Mouse (Mus musculus) forebrain, postnatal 0 days (tissue): Measurements from ENCODE around the gene Apol7a. TPM values are rescaled to one million over a fixed set of nuclear protein-coding genes. Genes with fewer than 3 reads are reported as not detected.
A peak's percentile ranks its signal among the peaks of the same experiment; 100 is the strongest.

Experiments used
- ATAC-seq: fragments of 200-750 bp; cut with Nextera tagmentation; 2 replicates; pipeline ENCODE4 v1.8.0; 2017; ENCODE audit warnings: mild to moderate bottlenecking, moderate library complexity
- DNase-seq: peaks from one replicate; pipeline ENCODE4 v3.0.0-alpha.2; 2015
- H3K27ac ChIP-seq: fragments of 300-500 bp; sonication (generic); 2 replicates; pipeline ENCODE4 v1.5.1; 2014; ENCODE audit warnings: low read depth, mild to moderate bottlenecking, antibody characterized with exemption, low read length, moderate library complexity, mixed read lengths
- H3K27me3 ChIP-seq: fragments of 300-500 bp; sonication (generic); 2 replicates; pipeline ENCODE4 v1.6.1; 2014; ENCODE audit warnings: mild to moderate bottlenecking, low read length, mixed read lengths; ENCODE audit not compliant: insufficient read depth
- H3K36me3 ChIP-seq: fragments of 300-500 bp; sonication (generic); 2 replicates; pipeline ENCODE4 v1.6.1; 2014; ENCODE audit warnings: mild to moderate bottlenecking, moderate library complexity; ENCODE audit not compliant: insufficient read depth
- H3K4me1 ChIP-seq: fragments of 300-500 bp; sonication (generic); 2 replicates; pipeline ENCODE4 v1.6.1; 2014; ENCODE audit warnings: antibody characterized with exemption; ENCODE audit not compliant: insufficient read depth
- H3K4me2 ChIP-seq: fragments of 300-500 bp; sonication (generic); 2 replicates; pipeline ENCODE4 v1.6.1; 2014; ENCODE audit warnings: low read depth, mild to moderate bottlenecking, moderate library complexity
- H3K4me3 ChIP-seq: fragments of 300-500 bp; sonication (generic); 2 replicates; pipeline ENCODE4 v1.5.1; 2014; ENCODE audit warnings: low read depth, low read length, mixed read lengths
- H3K9ac ChIP-seq: fragments of 300-500 bp; sonication (generic); 2 replicates; pipeline ENCODE4 v1.6.1; 2014; ENCODE audit warnings: mild to moderate bottlenecking
- H3K9me3 ChIP-seq: fragments of 300-500 bp; sonication (generic); 2 replicates; pipeline ENCODE4 v1.6.1; 2016; ENCODE audit warnings: low read length
- CTCF ChIP-seq: sonication (generic); IDR thresholded peaks from 2 replicates; pipeline ENCODE4 v1.5.1; 2016; ENCODE audit warnings: antibody characterized with exemption, control low read depth, low read depth
- WGBS: fragments of 180-500 bp; shearing (Covaris S2); extraction: QIAGEN DNeasy Blood & Tissue Kit; methylation state at CpG from one replicate; pipeline ENCODE4 v1.1.7; 2014; 5-methylcytosine and 5-hydroxymethylcytosine counted together
- polyA plus RNA-seq: library from polyadenylated mRNA; unstranded; fragments of >200 nt; fragmentation: Nextera tagmentation; extraction: Ambion mirVana; gene quantifications from 2 replicates; pipeline ENCODE4 v1.2.1, GENCODE M21; 2015
- total RNA-seq: library from RNA; depleted of rRNA; stranded (reverse); fragments of >200 nt; gene quantifications from 2 replicates; pipeline ENCODE4 v1.2.3, GENCODE M21; 2014

Gene Apol7a
- total and polyA plus RNA-seq, 2 experiments from 2014 or later: not detected

GRCm38 (mm10) chr15:77364026-77364425, 34.9 kb downstream of the Apol7a start:
- ATAC-seq (no peak), DNase-seq (no peak)
- Histone ChIP-seq H3K36me3 (no peaks in the 10 kb centered on the region), H3K9me3 (no peaks in the 10 kb centered on the region), H3K9ac (no peak overlapping the region), H3K27me3 (no peaks in the 10 kb centered on the region), H3K4me2 (no peak overlapping the region), H3K4me1 (peaks cover 5% of the 10 kb centered on the region; the same call in 1 of the 2 replicates), H3K4me3 (no peak overlapping the region), H3K27ac (peak overlapping the region; percentile 35; the same call in 1 of the 2 replicates)
- no peak for TF ChIP-seq CTCF
- 62% methylated on average over 3 of the region's 3 CpGs for WGBS

- Histone ChIP-seq H3K4me3 (no peak overlapping the region), H3K36me3 (no peaks in the 10 kb centered on the region), H3K4me2 (no peak overlapping the region), H3K4me1 (peaks cover 5% of the 10 kb centered on the region; the same call in 1 of the 2 replicates), H3K9ac (no peak overlapping the region), H3K9me3 (no peaks in the 10 kb centered on the region), H3K27me3 (no peaks in the 10 kb centered on the region), H3K27ac (peak overlapping the region; percentile 35; the same call in 1 of the 2 replicates)
- ATAC-seq (no peak), DNase-seq (peak; percentile 31)
- 12% methylated on average over 6 of the region's 6 CpGs for WGBS
- TF ChIP-seq CTCF: no peak
Measured at GRCm38 (mm10) chr15:77363578-77363977, 35.3 kb downstream of the Apol7a start.

GRCm38 (mm10) chr15:77362952-77363351, 36.0 kb downstream of the Apol7a start:
- no peak for TF ChIP-seq CTCF
- Histone ChIP-seq H3K27me3 (no peaks in the 10 kb centered on the region), H3K36me3 (no peaks in the 10 kb centered on the region), H3K4me1 (peaks cover 5% of the 10 kb centered on the region; the same call in 1 of the 2 replicates), H3K9ac (no peak overlapping the region), H3K4me2 (no peak overlapping the region), H3K9me3 (no peaks in the 10 kb centered on the region), H3K27ac (no peak overlapping the region), H3K4me3 (no peak overlapping the region)
- ATAC-seq: no peak
- no peak for DNase-seq
- 36% methylated on average over 5 of the region's 5 CpGs for WGBS

- WGBS: 93% methylated on average over 8 of the region's 8 CpGs
- Histone ChIP-seq H3K36me3 (no peaks in the 10 kb centered on the region), H3K4me2 (no peak overlapping the region), H3K27me3 (no peaks in the 10 kb centered on the region), H3K9ac (no peak overlapping the region), H3K27ac (no peak overlapping the region), H3K9me3 (no peaks in the 10 kb centered on the region), H3K4me3 (no peak overlapping the region), H3K4me1 (peaks cover 3% of the 10 kb centered on the region; the same call in 1 of the 2 replicates)
- no peak for TF ChIP-seq CTCF
- ATAC-seq: no peak
- no peak for DNase-seq
Measured at GRCm38 (mm10) chr15:77359905-77360304, 39.0 kb downstream of the Apol7a start.

DNA sequence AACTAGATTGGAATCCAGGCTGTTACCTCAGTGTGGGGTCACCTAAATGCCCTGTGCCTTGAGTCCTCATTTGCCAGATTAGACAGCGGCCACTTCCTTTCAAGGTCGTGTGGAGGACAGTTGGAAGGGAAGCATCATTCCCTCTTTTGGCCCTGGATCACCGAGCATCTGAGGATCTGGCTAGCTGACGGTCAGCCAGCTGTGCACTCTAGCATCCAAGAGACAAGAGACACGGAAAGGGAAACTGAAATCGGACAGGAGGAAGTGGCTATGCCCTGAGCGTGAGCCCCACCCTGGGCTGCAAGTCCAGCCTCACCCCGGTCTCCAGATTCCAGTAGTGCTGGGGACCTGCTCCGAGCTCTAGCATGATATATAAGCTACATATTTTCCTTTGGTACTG, 39.4 kb downstream of the Apol7a start:
- Histone ChIP-seq H3K9ac (peak overlapping the region; percentile 59; the same call in 1 of the 2 replicates), H3K9me3 (no peaks in the 10 kb centered on the region), H3K4me2 (no peak overlapping the region; the same call in 1 of the 2 replicates), H3K4me3 (no peak overlapping the region), H3K27ac (no peak overlapping the region), H3K36me3 (no peaks in the 10 kb centered on the region), H3K27me3 (no peaks in the 10 kb centered on the region), H3K4me1 (peaks cover 5% of the 10 kb centered on the region; the same call in 1 of the 2 replicates)
- no peak for TF ChIP-seq CTCF
- DNase-seq (no peak), ATAC-seq (no peak)
- WGBS: 67% methylated on average over 9 of the region's 9 CpGs

DNA sequence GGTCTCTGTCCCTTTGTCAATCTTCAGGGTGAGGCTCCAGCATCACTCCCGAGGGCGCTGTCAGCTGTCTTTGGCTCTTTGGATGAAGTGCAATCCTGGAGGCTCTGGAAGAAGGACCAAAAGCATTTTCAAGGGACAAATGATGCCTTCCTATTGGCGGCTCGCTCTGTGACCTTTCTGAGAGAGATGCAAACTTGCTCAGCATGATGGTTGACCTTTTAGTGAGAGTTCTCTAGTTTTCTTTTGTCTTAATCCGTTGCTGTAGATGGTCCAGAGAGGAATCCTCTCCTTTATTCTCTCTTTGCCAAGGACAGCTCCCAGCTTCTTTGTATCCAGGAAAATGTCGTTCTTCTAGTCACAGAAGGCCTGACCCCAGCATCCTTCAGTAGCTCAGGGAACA, 39.8 kb downstream of the Apol7a start:
- Histone ChIP-seq H3K27ac (peak overlapping the region; percentile 42), H3K36me3 (no peaks in the 10 kb centered on the region), H3K4me1 (peaks cover 5% of the 10 kb centered on the region; the same call in 1 of the 2 replicates), H3K27me3 (no peaks in the 10 kb centered on the region), H3K9me3 (no peaks in the 10 kb centered on the region), H3K4me2 (peak overlapping the region; percentile 55), H3K4me3 (peak overlapping the region; percentile 30), H3K9ac (peak overlapping the region; percentile 59)
- ATAC-seq (peak; percentile 52), DNase-seq (no peak)
- 21% methylated on average over 6 of the region's 6 CpGs for WGBS
- TF ChIP-seq CTCF: no peak

DNA sequence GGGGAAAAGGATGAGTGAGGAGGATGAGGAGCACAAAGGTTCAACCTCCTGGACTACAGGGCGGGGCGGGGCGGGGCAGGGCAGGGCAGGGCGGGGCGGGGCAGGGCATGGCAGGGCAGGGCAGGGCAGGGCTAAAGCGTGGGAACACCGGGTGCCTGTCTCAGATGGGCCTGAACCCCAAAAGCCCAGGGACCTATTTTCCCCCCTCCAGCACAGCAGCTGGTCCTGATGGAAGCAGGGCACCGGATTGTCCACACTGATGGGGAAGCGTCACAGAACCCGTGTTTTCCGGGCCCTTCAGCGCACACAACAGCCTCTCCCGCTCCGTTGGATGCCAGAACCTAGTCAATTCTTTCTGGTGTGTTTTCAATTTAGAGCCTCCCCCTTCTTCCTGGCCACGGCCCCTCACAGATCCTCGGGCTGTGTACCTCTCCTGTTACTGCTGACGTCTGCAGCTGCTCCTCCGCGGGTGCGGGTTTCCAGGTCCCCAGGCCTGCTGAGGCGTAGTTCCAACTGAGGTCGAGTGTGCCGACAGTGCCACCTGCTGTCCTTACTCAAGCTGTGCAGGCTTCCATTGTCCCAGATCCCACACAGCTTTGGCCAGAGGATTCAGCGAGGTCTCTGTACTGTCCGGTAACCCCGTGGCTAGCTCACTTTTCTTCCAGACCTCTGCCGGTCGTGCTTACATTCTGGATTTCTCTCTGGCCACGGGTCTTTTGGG, 40.4 kb downstream of the Apol7a start:
- peak overlapping the region; percentile 59 for H3K9ac ChIP-seq
- H3K4me3 ChIP-seq: peak overlapping the region; percentile 30
- DNase-seq: peak; percentile 95
- H3K27ac ChIP-seq: peak overlapping the region; percentile 42
- no peaks in the 10 kb centered on the region for H3K27me3 ChIP-seq
- 10% methylated on average over 29 of the region's 29 CpGs for WGBS
- H3K36me3 ChIP-seq: no peaks in the 10 kb centered on the region
- peak; percentile 88 for ATAC-seq
- peak overlapping the region; percentile 55 for H3K4me2 ChIP-seq
- peak; percentile 99 for TF ChIP-seq CTCF
- no peaks in the 10 kb centered on the region for H3K9me3 ChIP-seq
- peaks cover 5% of the 10 kb centered on the region; the same call in 1 of the 2 replicates for H3K4me1 ChIP-seq
